Mouse (Mus musculus) cerebellum, adult 2 months (tissue): ENCODE data around the gene Foxf1. TPM values are rescaled to one million over a fixed set of nuclear protein-coding genes. Genes with fewer than 3 reads are reported as not detected.

ENCODE experiments used
- DNase-seq, 2 experiments: peaks; one replicate each; pipeline ENCODE4 v3.0.0; 2021
- H3K27ac ChIP-seq: fragments of 200-500 bp; 2 replicates; pipeline ENCODE4 v1.5.1; 2012; ENCODE audit warnings: low read length, control low read depth, inconsistent platforms; ENCODE audit not compliant: insufficient read depth
- H3K27me3 ChIP-seq: fragments of 200-500 bp; 2 replicates; pipeline ENCODE4 v1.6.1; 2012; ENCODE audit warnings: inconsistent platforms, mild to moderate bottlenecking, low read length, moderate library complexity; ENCODE audit not compliant: control insufficient read depth, insufficient read depth
- H3K4me1 ChIP-seq: fragments of 200-500 bp; 2 replicates; pipeline ENCODE4 v1.6.1; 2011; ENCODE audit warnings: low read length; ENCODE audit not compliant: control insufficient read depth, insufficient read depth
- H3K4me3 ChIP-seq: fragments of 200-500 bp; replicated peaks from 2 replicates; pipeline ENCODE3; 2011; ENCODE audit warnings: mild to moderate bottlenecking, low read depth, low read length, control low read depth; ENCODE audit not compliant: insufficient read depth
- CTCF ChIP-seq: fragments of 200-500 bp; IDR thresholded peaks from 2 replicates; pipeline ENCODE4 v1.5.1; 2011; ENCODE audit warnings: low read depth, mild to moderate bottlenecking, control low read depth, low read length, moderate library complexity, borderline replicate concordance; ENCODE audit not compliant: insufficient read depth
- POLR2A ChIP-seq: fragments of 200-500 bp; IDR thresholded peaks from 2 replicates; pipeline ENCODE4 v1.6.1; 2011; ENCODE audit warnings: low read length, control low read depth, borderline replicate concordance; ENCODE audit not compliant: insufficient read depth
- WGBS: fragments of 180-500 bp; shearing (Covaris S2); methylation state at CpG from one replicate; pipeline ENCODE4 v1.1.7; 2018; 5-methylcytosine and 5-hydroxymethylcytosine counted together
- polyA plus RNA-seq: library from polyadenylated mRNA; depleted of rRNA; stranded (reverse); fragments of >200 nt; gene quantifications from 2 replicates; pipeline ENCODE4 v1.2.3, GENCODE M21; 2012

The Foxf1 gene
- polyA plus RNA-seq, 1 experiment = 1.2 TPM

GRCm38 (mm10) chr8:121090716-121091115 lies 6.5 kb downstream of the Foxf1 start:
- Histone ChIP-seq H3K27ac (no peak overlapping the region), H3K4me3 (no peak overlapping the region), H3K27me3 (peaks cover 4% of the 10 kb centered on the region; the same call in 1 of the 2 replicates), H3K4me1 (peaks cover 2% of the 10 kb centered on the region; the same call in 1 of the 2 replicates)
- no peak for TF ChIP-seq POLR2A
- TF ChIP-seq CTCF = no peak
- WGBS = 0% methylated on average over 1 of the region's 1 CpGs
- no peak for DNase-seq

- Histone ChIP-seq H3K27me3 (peaks cover 4% of the 10 kb centered on the region; the same call in 1 of the 2 replicates), H3K4me1 (peaks cover 2% of the 10 kb centered on the region; the same call in 1 of the 2 replicates), H3K4me3 (no peak overlapping the region), H3K27ac (no peak overlapping the region)
- 15% methylated on average over 6 of the region's 6 CpGs for WGBS
- TF ChIP-seq POLR2A (no peak), CTCF (no peak)
- no peak for DNase-seq
Observed at GRCm38 (mm10) chr8:121092141-121092540, 8.0 kb downstream of the Foxf1 start.

GRCm38 (mm10) chr8:121092627-121093026 lies 8.4 kb downstream of the Foxf1 start:
- H3K27me3 ChIP-seq = peaks cover 4% of the 10 kb centered on the region; the same call in 1 of the 2 replicates
- DNase-seq = peak; percentile 58 to 77

GRCm38 (mm10) chr8:121093496-121093895 lies 9.3 kb downstream of the Foxf1 start:
- Histone ChIP-seq H3K4me1 (peaks cover 2% of the 10 kb centered on the region; the same call in 1 of the 2 replicates), H3K27ac (no peak overlapping the region), H3K27me3 (peaks cover 3% of the 10 kb centered on the region; the same call in 1 of the 2 replicates), H3K4me3 (no peak overlapping the region)
- WGBS = 42% methylated on average over 6 of the region's 6 CpGs
- TF ChIP-seq CTCF (no peak), POLR2A (no peak)
- DNase-seq = no peak

More at GRCm38 (mm10) chr8:121092627-121093026, 8.4 kb downstream of the Foxf1 start:
- Histone ChIP-seq H3K27ac (no peak overlapping the region), H3K4me1 (peaks cover 2% of the 10 kb centered on the region; the same call in 1 of the 2 replicates), H3K4me3 (no peak overlapping the region)
- WGBS = 4% methylated on average over 16 of the region's 16 CpGs
- TF ChIP-seq POLR2A (no peak), CTCF (peak; percentile 83)

- DNase-seq = peak; percentile 55 to 70
- no peaks in the 10 kb centered on the region for H3K27me3 ChIP-seq
- H3K27ac ChIP-seq = no peak overlapping the region
- 48% methylated on average over 17 of the region's 17 CpGs for WGBS
- no peak overlapping the region for H3K4me3 ChIP-seq
- peaks cover 8% of the 10 kb centered on the region for H3K4me1 ChIP-seq
- TF ChIP-seq POLR2A = no peak
- peak; percentile 88 for TF ChIP-seq CTCF
Observed at GRCm38 (mm10) chr8:121104049-121104818, 20.0 kb downstream of the Foxf1 start.

- TF ChIP-seq CTCF (no peak; the same call in 1 of the 2 replicates), POLR2A (peak; percentile 99; the same call in 1 of the 2 replicates)
- Histone ChIP-seq H3K4me3 (peak within 1 kb of the TSS; percentile 75), H3K27me3 (no peaks in the 10 kb centered on the region), H3K4me1 (peaks cover 8% of the 10 kb centered on the region), H3K27ac (peak within 1 kb of the TSS; percentile 72)
- WGBS = under 1% methylated on average over 75 of the region's 75 CpGs
- peak; percentile 99 for DNase-seq
Observed at GRCm38 (mm10) chr8:121107668-121108656, 23.8 kb downstream of the Foxf1 start, which contains the start of gene Mthfsd. Mthfsd (minus strand) TSS chr8:121108392.

- H3K4me1 ChIP-seq = peaks cover 8% of the 10 kb centered on the region
- WGBS = 9% methylated on average over 5 of the region's 5 CpGs
- TF ChIP-seq POLR2A = no peak
- TF ChIP-seq CTCF = no peak
- no peak for DNase-seq
- H3K27ac ChIP-seq = no peak overlapping the region; the same call in 1 of the 2 replicates
- peaks cover under 1% of the 10 kb centered on the region; the same call in 1 of the 2 replicates for H3K27me3 ChIP-seq
- H3K4me3 ChIP-seq = peak overlapping the region; percentile 75
Observed at GRCm38 (mm10) chr8:121108657-121109056, 24.5 kb downstream of the Foxf1 start.
